Mouse (Mus musculus) monocyte, adult 2 months (primary cell): ENCODE measurements around the gene Lamc1.

ENCODE experiments used
- DNase-seq, 2 experiments: peaks; one replicate each; pipeline ENCODE4 v3.0.0; 2022; ENCODE audit warnings: low spot score in 2 of 2, low read depth in 1 of 2

Lamc1 gene

DNA sequence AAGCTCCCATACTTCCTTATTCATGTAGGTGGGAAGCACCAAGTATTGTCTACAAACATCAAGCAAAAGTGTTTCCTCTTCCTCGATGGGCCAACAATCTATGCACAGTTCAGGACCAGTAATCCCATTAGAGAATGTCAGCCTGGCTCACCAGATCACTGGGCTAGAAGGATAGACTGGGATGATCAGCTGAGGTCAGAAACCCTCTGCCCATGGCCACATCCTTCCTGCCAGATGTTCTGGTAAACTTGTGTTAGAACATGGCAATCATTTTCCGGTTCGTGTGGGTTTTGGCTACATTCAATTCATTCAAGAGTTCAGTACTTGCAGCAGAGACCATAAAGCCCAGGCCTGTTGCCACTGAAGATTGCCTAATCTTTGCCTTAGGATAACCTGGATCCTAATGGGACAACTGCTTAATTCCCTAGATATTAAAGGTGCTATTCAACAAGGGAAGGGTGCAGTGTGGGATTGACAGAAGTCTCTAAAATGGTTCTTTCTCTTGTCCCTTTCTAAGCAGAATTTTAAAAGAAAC is 135.2 kb downstream of the Lamc1 start:
- DNase-seq: no peak

DNA sequence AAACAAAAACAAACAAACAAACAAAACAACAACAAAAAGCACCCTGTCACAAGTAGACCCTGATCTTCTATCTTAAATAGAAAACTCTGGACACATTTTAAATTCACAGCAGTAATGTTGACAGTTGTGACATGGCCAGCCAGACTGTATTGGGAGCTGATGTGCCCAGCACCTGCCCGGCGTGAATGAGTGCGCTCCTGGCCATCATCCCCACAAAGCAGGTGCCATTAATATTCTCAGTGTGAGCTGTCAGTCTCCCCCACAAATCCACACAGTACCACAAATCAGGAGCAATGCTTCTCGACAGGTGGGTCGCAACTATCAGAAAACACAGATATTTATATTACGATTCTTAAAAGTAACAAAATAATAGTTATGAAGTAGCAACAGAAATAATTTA is 139.6 kb downstream of the Lamc1 start:
- DNase-seq: no peak

- DNase-seq: no peak
Observed at GRCm38 (mm10) chr1:153192379-153192778, 140.2 kb downstream of the Lamc1 start.

GRCm38 (mm10) chr1:153191943-153192329 is 140.7 kb downstream of the Lamc1 start:
- no peak for DNase-seq

DNA sequence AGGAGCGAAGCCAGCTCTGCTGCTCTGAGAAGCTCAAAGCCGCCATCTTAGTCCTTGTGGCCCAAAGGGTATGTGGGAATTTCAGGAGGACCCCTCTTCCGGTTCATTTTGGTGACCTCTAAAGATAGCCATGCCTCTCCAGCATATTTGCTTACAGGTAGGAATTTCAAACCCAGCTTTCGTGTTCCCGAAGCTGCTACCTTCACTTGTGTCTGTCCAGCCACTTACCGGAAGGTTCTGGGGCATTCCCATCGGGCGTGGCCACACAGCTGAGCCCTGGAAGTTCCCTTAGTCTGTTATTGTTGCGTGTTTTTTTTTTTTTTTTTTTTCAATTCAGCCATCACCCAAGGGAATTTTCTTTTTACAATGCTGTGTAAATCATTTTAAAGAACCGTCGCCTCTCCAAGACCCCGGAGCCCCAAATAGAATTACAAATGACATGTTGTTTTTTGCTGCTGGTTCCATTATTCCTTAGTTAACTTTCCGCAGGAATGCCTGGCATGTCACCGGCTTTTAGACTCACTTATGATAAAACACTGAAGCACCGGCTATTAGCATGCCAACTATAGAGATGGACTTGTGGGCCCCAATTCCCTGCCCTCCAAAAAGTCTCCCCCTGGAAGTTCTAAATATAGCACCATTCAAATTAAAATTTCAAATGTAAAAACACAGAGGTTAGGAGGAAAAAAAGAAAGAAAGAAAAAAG is 141.2 kb downstream of the Lamc1 start:
- DNase-seq: no peak

DNA sequence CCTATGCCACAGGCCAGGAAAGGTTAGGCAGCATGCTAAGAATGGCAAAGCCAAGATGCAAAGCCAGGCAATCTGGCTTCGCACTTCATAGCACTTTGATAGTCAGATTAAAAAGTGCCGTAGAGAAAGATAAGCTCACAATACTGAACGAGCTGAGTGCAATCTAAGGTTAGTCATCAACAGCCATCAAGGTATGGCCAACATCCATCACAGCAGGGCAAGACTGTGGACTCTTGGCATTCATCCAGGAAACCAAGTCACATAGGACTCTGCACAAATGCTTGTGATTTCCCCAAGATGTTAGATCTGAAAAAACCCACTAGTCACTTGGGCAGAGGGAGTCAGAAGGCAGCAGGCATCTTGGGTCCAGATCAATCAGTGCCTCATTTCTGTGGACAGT is 144.5 kb downstream of the Lamc1 start:
- DNase-seq: no peak

DNA sequence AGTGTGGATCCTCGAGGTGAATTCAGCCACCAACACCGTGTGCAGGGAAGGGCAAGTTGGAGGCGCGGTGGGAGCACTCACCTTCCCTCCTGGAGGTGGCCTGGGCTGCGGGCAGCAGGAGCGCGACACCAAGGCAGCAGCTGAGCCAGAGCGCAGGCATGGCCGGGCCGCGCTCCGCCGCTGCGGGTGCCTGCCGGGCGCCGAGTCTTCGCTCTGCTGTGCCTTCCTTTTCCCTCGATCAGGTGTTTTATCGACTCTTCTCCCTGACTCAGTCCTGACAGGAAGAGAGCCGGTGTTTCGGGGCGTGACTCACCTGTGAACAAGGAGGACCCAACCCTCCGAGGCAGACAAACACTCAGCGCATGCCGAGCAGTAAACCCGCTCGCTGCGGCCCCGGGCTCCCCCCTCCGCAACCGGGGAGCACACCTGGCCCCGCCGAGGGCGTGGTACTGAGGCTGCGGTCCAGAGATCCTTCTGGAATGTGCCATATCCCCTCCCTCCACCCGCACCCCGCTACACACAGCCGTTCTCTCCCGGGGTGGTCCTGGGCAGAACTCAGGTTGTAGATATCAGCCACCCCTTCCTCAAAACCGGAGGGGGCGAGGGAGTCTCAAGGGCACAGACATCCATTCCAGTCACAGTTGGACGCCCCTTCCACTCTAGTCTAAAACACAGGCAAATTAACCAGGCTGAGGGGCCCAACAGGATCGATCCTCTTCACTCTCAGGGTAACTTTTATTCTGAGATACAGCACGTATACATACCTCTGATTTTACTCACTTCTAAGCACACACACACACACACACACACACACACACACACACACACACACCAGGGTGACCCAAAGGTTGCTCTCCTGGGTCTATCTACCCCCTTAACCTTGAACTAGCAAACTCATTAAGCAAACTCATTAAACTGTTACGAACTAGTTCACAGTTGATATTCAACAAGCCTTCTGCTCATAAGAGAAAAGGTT is 146.5 kb downstream of the Lamc1 start, which contains the start of gene Lamc2:
Gene Lamc2 (minus strand): TSS at position 620 of the 976 bp plus-strand sequence.
- no peak for DNase-seq

- no peak for DNase-seq
Observed at GRCm38 (mm10) chr1:153180586-153181289, 151.8 kb downstream of the Lamc1 start.

DNA sequence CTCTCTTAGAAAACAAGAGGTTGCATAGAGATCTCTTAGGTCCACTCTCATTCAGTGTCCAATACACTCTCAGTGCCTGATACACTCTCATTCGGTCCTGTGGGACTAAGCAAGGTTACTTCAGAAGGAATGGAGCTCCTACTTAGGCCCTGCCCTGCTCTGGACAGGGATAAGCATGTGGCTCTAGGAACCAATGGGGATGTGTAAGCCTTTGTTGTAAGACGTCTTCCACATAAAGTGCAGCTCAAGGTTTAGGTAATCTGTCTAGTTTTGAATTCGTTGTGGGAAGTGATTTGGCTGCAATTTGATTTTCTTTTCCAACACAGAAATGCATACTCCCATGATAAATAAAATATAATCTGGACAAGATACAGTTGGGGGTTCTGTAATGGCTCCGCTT is 152.4 kb downstream of the Lamc1 start:
- DNase-seq: no peak

DNA sequence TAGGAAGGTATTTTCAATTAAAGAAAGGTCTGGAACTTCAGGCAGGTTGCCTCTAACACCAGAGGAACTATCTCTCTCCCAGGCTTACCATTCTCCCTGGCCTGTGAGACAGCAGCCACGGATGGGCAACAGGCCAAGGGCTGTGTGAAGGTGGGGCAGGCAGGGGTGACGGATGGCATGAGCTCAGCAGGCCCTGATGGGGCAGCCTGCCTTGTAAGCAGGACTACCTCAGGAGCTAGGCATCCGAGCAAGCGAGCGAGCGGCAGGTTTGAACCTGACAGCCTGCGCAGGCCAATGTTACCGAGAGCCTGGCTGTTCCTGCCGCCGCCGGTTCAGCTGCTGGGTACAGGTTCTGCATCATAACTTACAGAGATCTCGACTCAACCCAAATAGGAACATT is 157.8 kb downstream of the Lamc1 start:
- no peak for DNase-seq

DNA sequence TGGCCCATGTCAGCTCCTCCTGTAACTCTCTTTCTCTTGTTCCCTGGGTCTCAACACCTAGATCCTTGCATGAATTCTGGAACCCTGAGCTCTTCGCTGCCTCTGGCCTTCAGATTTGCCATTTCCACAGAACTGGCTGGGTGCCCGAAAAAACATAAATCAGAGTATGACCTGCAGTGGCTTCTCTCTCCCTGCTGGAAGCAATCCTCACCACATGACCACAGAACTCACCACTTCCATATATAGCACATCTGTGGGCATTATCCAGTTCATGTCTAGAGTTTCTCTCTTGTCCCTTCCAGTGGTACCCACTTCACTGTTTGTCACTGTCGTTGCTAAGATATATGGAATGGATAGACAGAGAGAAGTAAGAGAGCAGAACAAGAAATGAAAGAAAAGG is 159.3 kb downstream of the Lamc1 start:
- DNase-seq: no peak

GRCm38 (mm10) chr1:153172291-153172731 is 160.3 kb downstream of the Lamc1 start:
- no peak for DNase-seq

GRCm38 (mm10) chr1:153171011-153171410 is 161.6 kb downstream of the Lamc1 start:
- DNase-seq: no peak
